Mouse (Mus musculus): Measurements from ENCODE around the gene Tsacc. TPM values are rescaled to one million over a fixed set of nuclear protein-coding genes. Genes with fewer than 3 reads are reported as not detected.

The Tsacc gene
- polyA plus RNA-seq, 1 experiment from 2014 or later = 8.1 TPM

Other genes with a start within 250 kb of the Tsacc start
- gene Naxe, start 238.5 kb downstream of the Tsacc start, polyA plus RNA-seq (2014; fragmentation: Nextera tagmentation; extraction: Ambion mirVana) = 133 and 138 TPM in 2 replicates
- not detected in 2 replicates for gene Ttc24, start 218.7 kb downstream of the Tsacc start, polyA plus RNA-seq (2014; fragmentation: Nextera tagmentation; extraction: Ambion mirVana)
- 10.5 and 13.5 TPM in 2 replicates for gene Iqgap3, start 215.0 kb downstream of the Tsacc start, polyA plus RNA-seq (2014; fragmentation: Nextera tagmentation; extraction: Ambion mirVana)
- gene Mef2d, start 154.6 kb downstream of the Tsacc start, polyA plus RNA-seq (2014; fragmentation: Nextera tagmentation; extraction: Ambion mirVana) = 12.0 and 12.3 TPM in 2 replicates
- gene Rhbg, start 42.3 kb downstream of the Tsacc start, polyA plus RNA-seq (2014; fragmentation: Nextera tagmentation; extraction: Ambion mirVana) = 0.13 and 0.25 TPM in 2 replicates
- 0.20 and 0.49 TPM in 2 replicates for gene Gm38392, start 9.8 kb downstream of the Tsacc start, polyA plus RNA-seq (2014; fragmentation: Nextera tagmentation; extraction: Ambion mirVana)
- gene Cct3, start 117 bp upstream of the Tsacc start, polyA plus RNA-seq (2014; fragmentation: Nextera tagmentation; extraction: Ambion mirVana) = 736 and 767 TPM in 2 replicates
- gene Glmp, start 28.0 kb upstream of the Tsacc start, polyA plus RNA-seq (2014; fragmentation: Nextera tagmentation; extraction: Ambion mirVana) = 69.4 and 71.5 TPM in 2 replicates
- gene Tmem79, start 39.1 kb upstream of the Tsacc start, polyA plus RNA-seq (2014; fragmentation: Nextera tagmentation; extraction: Ambion mirVana) = 1.7 TPM in 2 replicates
- gene Smg5, start 39.3 kb upstream of the Tsacc start, polyA plus RNA-seq (2014; fragmentation: Nextera tagmentation; extraction: Ambion mirVana) = 42.0 and 44.5 TPM in 2 replicates
- 1.3 and 1.6 TPM in 2 replicates for gene Paqr6, start 67.6 kb upstream of the Tsacc start, polyA plus RNA-seq (2014; fragmentation: Nextera tagmentation; extraction: Ambion mirVana)
- 0.26 TPM in 1 of 2 replicates, not detected in the other for gene Bglap3, start 75.7 kb upstream of the Tsacc start, polyA plus RNA-seq (2014; fragmentation: Nextera tagmentation; extraction: Ambion mirVana)
- gene Bglap2, start 81.7 kb upstream of the Tsacc start, polyA plus RNA-seq (2014; fragmentation: Nextera tagmentation; extraction: Ambion mirVana) = not detected in 2 replicates
- gene Bglap, start 87.5 kb upstream of the Tsacc start, polyA plus RNA-seq (2014; fragmentation: Nextera tagmentation; extraction: Ambion mirVana) = not detected in 2 replicates
- 108 and 109 TPM in 2 replicates for gene Pmf1, start 113.3 kb upstream of the Tsacc start, polyA plus RNA-seq (2014; fragmentation: Nextera tagmentation; extraction: Ambion mirVana)
- 22.1 and 23.7 TPM in 2 replicates for gene Slc25a44, start 128.1 kb upstream of the Tsacc start, polyA plus RNA-seq (2014; fragmentation: Nextera tagmentation; extraction: Ambion mirVana)
- gene Sema4a, start 164.2 kb upstream of the Tsacc start, polyA plus RNA-seq (2014; fragmentation: Nextera tagmentation; extraction: Ambion mirVana) = 5.7 and 7.8 TPM in 2 replicates
- gene Lmna, start 213.0 kb upstream of the Tsacc start, polyA plus RNA-seq (2014; fragmentation: Nextera tagmentation; extraction: Ambion mirVana) = 22.5 and 22.8 TPM in 2 replicates
- gene Mex3a, start 235.4 kb upstream of the Tsacc start, polyA plus RNA-seq (2014; fragmentation: Nextera tagmentation; extraction: Ambion mirVana) = 45.9 and 51.9 TPM in 2 replicates

Data from hindbrain, embryonic 11.5 days (tissue).